Mouse (Mus musculus) heart, postnatal 36 days (tissue): Measurements from ENCODE around the gene Sirpa. TPM values are rescaled to one million over a fixed set of nuclear protein-coding genes. Genes with fewer than 3 reads are reported as not detected.

ENCODE experiments used
- DNase-seq, 2 experiments: peaks; one replicate each; pipeline ENCODE4 v3.0.0; 2021 to 2022
- intact Hi-C: fragments of 180-260 bp; cut with DNase I; formaldehyde crosslinking; loops from one replicate; pipeline ENCODE4 v1.15.1; 2025
- total RNA-seq, 2 experiments: library from RNA; stranded (reverse); gene quantifications; 2 replicates each; pipeline ENCODE4 v1.2.3; 2021

Gene Sirpa
- 10 to 100 TPM; 27.0 to 32.2 TPM for total RNA-seq

DNA sequence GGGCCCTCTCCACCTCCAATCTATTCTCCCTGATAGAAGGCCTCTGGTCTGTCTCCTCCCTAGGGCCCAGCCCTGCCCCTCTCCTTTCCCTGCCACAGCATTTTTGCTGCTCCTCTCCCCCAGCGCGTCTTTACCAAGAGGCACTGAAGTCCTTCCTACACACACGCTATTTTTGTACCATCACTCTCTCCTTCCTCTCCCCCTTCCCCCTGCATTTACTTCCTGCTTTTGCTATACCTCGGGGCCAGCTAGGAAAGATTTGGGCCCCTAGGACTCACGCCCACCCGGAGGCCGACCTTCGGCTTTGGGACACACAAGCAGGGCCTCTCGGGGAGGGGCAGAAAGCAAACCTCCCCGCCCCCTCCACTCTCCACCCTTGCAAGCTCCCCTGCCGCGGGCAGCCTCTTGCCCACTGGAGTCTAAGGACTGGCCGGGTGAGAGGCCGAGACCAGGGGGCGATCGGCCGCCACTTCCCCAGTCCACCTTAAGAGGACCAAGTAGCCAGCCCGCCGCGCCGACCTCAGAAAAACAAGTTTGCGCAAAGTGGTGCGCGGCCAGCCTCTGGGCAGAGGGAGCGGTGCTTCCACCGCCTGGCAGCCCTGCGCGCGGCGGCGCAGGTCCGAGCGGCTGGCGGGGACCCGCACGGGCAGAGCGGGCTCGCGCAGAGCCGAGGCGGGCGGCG lies at the start of gene Sirpa:
Gene Sirpa (plus strand): TSS at position 377 of the 682 bp plus-strand sequence.
- DNase-seq: peak; percentile 75 to 86
- intact Hi-C loops: loop anchor here (2.0 to 5.0 kb wide), 5 partner anchors 40 to 210 kb away; partner anchors contain the start of genes F830045P16Rik and Stk35

DNA sequence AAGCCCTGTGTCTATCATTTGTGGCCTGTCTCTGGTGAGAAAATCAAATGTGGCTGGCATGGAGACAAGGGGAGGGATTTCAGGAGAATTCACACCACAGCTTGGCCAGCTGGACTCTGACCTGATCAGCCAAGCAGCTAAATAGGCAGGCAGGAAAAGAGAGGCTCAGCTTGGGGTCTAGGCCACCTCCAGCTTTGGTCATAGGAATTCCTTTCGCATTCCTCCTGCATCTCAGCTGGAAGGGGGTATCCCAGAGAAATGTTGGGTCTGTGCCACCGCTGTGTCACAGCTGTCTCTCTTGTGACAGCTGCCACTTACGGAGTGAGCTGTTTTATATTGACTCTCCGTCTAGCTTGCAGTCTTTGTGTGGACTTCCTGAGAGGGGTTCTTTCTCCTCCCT lies 48.2 kb upstream of the Sirpa start:
- no peak for DNase-seq
- intact Hi-C loops: no loop called here

DNA sequence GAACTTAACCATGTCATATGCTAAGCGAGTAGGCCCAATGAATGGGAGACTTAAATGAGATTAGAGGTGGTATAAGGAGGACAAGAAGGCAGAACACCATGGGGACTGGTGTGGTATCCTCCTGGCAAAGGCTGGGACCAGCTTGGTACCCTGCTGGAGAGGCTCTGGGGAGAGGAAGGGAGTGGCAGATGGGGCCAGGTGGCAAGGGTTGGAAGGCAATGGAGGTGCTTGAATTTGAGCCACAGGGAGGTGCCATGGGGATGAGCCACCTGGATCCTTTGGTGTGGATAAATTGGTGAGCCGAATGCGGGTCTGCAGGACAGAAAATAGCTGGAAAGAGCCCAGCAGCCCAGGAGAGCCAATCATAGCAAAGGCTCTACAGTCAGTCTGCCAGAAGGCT lies 47.7 kb upstream of the Sirpa start:
- intact Hi-C loops: no loop called here
- no peak for DNase-seq

DNA sequence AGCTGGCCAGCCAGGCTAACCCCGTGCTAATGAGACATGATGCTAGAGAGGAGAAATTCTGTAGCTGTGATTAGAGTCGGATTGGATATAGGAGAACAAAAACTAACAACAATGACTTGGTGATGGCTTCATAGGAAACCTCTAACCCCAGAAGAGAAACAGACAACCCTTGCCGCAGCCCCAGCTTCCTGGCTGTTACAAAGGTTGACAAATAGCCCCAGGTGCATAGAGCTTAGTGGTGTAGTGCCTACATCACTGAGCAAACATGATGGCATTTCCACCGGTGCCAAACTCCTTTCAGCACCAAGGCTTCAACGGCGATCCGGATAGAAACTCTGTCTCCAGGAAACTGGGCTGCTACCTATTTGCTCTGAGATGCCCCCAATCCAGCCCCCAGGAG lies 47.0 kb upstream of the Sirpa start:
- no peak for DNase-seq

DNA sequence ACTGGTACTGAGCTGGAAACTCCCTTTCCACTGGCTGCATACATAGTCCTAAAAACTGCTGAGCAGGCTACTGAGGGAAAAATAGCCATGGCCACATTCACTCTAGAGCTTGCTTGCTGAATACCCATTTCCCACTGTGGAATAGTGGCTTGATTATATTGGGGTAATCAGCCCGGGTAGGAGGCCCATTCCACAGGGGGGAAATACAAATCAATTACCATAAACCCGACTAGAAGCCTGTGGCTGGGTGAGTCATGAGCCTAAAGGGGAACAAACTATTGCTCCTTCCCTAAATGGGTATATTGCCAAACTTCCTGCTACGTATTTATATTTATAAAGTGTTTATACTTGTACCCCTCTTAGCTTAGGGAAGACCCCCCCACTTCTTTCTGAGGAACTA lies 45.9 kb upstream of the Sirpa start:
- DNase-seq: no peak
- intact Hi-C loops: no loop called here

More for the DNA sequence above, 47.0 kb upstream of the Sirpa start:
- intact Hi-C loops: no loop called here

DNA sequence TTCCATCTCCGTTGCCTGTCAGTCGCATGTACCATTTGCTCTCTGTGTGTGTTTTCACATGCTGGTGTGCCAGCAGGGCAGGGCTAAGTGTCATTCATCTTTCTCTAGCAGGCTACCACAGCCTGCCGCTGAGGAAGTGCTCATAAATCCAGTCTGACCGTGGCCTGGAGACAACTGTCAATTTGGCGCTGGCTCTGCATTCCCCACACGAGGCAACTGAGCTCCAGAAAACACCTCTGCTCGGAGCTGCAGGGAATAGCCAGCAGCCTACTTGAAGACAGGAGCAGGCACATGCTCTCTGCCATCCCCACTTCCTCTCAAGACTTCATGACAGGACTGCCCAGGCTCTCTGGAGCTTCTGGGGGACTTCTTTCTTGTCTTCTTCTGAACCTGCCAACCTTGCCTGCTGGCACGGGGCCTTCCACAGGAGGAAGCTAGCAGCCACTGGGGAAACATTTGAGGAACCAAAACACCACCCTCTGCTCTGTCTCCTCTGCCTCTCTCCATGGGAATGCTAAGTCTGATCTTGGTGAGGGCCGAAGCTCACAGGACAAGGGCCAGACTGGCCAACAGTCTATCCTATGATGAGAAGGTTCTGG lies 43.0 kb upstream of the Sirpa start:
- DNase-seq: no peak

DNA sequence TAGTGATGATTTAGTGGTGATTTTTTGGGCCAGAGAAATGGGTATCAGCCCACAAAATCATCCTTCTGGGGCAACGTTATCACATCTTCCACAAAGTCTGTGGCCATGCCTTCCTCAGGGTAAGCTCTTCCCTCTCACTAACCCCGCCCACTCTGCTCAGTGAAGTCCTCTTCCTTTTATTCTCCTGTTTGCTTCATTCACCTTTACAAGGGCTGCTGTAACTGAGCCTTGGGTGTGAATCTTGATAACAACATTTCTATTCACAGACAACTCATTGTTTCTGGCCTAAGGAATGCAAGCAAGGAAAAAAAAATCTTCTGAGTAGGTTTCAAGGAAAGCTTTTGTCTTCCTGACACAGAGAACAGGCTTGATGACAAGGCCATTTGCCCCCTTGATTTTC lies 41.9 kb upstream of the Sirpa start:
- intact Hi-C loops: no loop called here
- no peak for DNase-seq

More for the DNA sequence above, 43.0 kb upstream of the Sirpa start:
- intact Hi-C loops: no loop called here

DNA sequence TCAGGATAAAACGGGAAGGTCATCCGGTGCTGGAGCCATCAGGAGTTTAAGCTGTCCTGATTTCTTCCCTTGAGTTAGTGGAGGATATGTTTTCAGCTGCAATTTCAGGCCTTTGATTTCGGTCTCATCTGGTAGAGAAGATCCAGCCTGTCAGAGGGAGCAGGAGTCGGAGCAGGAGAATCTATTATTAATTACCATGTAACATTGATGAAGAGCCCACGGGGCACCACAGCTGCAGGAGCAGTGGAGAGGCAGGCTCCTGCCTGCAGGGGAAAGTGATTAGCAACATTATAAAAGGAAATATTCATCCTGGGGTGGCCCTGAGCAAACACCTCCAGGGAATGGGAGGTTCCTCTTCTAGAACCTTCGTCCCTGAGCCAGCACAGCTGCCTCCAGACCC lies 36.6 kb upstream of the Sirpa start:
- no peak for DNase-seq
- intact Hi-C loops: no loop called here

DNA sequence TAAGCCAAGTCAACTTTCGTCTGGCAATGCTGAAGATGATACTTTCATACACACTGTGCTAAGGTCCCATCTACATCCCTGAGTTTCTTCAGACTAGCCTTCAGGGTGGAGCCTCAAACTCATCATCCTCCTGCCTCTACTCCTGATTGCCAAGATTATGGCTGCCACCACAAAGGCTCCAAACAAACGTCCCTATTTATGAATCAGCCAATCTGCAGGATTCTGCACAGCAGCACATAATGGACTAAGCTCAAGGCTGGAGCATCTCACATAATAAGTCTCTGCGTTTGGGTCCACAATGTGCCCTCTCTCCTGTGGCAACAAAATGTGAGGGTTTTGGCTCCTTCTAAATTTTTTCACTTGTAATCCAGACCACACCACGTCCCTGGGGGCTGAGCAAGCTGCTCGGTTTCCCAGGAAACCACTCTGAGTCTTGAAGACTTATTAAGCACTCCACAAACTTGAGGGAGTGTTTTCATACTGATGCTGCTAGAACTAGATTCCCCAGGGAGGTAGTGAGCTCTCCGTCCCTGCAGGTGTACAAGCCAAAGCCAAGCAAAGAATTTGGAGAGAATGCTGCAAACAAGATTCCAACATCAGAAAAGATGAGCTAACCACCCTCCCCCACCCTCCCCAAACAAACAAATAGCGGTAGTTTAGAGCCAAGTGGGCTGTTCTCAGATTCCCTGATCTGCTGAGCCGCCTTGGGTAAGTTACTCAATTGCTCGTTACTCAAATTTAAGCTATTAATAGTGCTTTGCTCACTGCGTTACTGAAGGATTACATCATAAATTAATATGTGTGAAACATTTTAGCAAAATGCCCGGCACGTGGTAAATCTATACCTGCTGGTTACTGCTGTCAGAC lies 34.4 kb upstream of the Sirpa start:
- peak; percentile 26 to 56 for DNase-seq
- intact Hi-C loops: no loop called here

DNA sequence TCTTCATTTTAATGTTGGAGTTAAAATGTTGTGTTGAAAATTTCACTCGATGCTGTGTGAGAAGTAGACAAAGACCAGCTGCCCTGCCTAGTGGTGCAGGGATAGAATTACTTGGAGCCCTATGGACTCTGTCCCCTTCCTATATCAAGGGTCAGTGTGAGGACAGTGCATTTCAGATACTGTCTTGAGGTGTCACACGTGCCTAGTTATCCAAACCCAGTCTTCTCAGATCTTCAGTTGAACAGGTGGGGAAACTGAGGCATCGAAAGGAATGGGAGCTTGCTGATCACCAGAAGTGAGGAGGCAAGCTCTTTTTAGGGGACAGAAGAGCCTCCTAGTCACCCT lies 33.8 kb upstream of the Sirpa start:
- DNase-seq: no peak
- intact Hi-C loops: no loop called here

DNA sequence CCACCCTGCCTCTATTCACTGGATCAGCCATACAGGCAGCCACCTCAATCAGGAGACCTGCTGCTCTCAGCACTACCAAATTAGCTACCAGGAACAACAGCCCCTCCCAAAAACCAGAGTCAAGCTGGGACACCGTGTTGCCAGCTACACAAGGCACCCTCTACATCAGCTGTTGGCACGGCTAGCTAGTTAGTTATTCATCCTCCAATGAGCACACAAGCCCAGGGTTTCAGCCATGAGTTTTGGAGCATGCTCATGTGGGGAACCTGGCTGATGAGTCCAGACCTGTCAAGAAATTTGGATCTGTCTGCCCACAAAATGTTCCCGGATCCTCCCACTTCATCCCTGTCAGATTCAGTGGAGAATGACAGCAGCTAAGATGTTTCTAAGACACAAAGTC lies 30.8 kb upstream of the Sirpa start:
- intact Hi-C loops: no loop called here
- no peak for DNase-seq

DNA sequence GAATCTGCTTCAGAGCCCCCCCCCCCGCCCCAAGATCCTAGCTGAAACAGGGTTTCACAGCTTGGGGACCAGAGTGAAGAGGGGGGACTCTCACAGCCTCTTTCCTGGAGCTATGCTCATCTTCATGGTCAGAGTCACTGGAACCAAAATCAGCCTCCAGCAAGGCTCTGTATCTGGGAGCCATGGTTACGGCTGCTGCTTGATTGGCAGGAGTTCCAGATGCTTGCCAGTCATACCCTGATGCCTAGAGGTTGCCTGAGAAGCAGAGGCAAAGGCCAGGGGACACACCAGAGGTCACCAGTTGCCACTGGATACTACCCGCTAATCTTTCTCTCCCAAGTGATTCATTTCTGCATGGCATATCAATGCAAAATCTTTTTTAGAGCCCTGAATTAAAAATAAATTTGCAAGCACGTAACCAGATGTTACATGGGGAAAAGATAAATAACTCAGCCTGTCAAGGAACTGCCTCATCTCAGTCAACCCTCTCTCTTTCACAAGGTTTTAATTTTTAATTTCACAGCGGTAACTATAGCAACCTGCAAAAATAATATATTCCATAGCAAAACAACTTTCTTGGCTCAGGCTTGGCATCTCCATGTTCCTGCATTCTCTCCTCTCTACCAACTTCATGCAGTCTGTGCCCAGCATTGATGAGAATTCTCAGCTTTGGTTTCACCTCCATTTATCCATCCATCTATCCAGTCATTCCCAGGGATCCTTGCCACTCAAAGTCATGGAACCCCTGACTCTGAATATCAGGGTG lies 28.5 kb upstream of the Sirpa start:
- no peak for DNase-seq
- intact Hi-C loops: no loop called here

DNA sequence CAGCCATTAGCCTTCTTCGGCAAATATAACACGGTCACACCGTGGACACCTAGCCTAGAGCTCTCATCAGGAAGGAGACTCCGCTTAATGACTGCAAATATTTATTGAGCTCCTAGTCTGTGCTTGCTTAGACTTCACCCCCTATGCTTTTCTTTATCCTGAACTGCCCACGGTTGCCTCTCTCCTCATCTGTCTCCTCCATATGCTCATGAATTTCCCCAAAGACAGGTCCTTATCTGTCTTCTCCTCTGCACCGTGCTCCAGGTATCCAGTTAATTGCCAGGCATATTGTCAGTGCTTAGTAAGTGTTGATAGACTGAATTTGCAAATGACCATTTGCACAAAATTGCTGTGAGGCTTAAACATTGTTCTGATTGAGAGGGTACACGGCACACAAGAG lies 23.5 kb upstream of the Sirpa start:
- no peak for DNase-seq
- intact Hi-C loops: no loop called here

DNA sequence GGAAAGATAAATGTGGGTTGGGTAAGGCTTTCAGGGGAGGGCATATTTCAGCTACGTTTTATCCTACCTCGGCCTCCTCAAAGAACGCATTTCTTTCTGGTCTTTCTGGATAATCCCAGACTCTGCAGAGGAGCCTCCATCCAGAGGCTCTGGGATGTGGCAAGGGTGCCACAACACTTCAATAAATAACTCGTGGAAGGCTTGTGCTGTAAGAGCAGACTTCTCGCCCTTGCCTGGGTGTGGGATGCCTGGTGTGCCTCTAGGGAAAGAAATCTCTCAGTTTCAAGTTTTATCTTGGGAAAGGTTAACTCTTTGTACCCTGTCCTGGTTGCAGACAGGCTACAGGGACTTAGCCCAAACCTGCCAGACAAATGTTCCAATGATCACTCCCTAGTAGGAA lies 23.1 kb upstream of the Sirpa start:
- intact Hi-C loops: no loop called here
- DNase-seq: no peak

DNA sequence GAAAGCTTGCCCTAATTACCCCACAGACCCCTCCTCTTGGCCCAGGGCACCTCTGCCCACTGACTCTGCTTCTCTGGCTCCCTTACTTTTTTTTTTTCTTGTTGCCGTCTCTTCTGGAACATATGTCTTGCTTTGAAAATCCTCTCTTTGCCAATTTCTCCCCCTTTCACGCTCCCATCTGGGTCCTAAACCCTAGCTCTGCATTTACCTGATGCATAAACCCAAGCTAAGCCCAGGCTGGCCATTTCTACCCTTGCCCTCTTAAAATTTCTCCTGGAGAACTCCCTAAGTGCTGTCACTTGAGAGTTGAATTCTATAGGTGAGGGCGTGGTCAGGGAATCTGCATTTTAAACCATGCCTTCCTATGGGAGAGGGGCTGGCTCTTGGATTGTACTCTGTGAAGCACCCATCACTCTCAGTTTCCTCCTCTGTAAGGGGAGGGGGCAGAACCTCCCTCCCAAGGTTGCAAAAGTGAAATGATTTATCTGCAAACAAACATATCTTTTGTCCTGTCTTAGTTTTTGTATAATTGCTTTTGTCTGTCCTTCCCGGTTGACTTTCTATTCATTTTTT lies 18.8 kb upstream of the Sirpa start:
- intact Hi-C loops: no loop called here
- no peak for DNase-seq

DNA sequence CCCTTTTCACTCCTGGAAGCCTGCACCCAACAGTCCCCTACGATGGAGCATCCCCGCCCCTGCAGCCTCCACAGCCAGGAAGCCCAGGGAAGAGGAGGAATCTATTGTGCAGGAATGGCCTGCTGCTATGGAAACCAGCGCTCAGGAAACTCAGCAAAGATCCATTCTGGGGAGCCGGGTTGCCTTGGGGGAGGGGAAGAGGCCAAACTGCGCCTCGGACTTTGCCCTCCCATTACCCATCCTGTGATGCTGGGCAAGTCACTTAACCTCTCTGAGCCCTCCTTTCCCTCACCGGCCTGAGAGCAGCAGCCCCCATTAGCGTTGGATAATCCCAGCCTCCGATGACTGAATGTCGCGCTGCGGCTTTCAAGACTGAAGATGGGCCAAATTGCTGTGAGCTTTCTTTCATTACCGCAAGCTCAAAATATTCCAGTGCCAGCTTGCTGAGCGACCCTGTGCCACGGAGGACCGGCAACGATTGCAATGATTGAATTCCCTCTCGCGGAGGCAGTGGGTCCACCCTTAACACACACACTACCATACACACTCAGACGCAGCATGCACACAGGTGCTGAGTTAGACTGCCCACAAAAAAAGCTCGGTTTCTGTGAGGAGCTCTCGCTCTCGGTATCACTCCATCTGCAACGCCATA lies 18.1 kb upstream of the Sirpa start:
- intact Hi-C loops: no loop called here
- DNase-seq: no peak

DNA sequence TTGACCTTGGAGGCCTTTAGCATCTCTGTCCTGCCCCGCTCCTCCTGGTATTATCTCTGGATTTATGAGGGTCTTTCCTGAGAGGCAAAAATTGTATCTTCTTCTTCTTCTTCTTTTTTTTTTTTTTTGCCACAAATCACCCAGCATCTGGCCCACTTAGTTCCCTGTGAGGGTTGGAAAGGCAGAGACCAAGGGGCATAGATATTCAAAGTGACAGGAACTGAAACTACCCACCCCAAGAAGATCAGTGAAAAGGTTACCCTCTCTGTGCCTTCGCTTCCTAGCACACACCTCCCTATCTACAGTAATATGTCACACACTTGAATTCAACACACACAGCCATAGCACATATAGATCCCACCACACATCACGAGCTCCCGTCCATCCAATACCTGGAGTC lies 17.5 kb upstream of the Sirpa start:
- intact Hi-C loops: no loop called here
- DNase-seq: no peak

DNA sequence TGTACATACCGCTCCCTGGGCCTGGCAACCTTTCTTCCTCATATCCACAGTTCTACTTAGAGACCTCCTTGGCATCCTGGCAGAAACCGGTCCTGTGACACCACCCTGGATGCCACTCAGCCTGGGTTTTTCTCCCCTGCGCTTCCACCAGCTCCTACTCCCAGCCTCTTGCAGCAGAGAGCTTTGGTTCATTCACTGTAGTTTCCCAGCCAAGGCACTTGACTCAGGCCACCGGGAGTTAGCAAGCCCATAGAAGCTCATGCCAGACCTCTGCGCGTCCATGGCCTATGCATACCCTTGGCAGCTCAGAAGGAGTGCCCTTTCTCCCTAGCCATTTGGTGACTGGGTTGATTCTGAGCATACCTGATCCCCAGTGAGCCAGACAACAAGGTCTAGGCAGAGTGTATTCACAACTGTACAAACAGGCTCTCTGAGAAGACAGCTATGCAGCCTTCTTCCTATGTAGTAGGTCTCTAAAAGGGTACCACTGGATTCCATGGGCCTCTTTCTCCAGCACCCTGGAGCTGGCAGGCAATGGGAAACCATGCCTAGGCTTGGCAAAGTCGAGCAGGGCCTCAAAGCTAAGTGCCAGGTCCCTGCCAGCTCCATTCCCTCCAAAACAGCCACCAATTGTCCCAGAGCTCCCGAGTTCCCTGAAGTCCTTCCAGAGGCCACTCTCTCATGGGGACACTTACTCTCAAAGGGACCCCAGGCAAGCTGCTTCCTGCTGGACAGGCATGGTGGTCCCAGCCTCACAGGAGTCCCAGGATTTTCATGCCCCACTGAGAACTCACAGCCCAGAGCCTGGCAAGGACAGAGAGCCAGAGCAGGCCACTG lies 15.8 kb upstream of the Sirpa start:
- no peak for DNase-seq
- intact Hi-C loops: no loop called here

DNA sequence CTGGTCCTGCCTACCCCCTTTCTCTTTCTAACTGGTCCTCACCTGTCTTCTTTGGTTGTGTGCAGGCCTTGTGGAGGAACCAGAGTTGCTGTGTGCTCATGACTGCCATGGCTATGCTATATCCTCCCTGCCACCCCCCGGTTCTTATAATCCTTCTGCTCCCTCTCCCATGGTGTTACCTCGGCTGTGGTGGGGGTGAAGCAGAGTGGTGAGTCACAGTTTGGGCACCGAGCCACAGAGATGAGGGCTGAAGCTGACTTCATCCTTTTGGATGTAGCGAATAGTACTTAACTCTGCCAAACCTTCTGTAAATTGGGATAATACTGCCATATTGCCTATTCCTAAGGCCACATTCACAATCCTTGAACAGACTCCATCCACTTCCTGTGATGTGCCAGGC lies 12.0 kb upstream of the Sirpa start:
- intact Hi-C loops: no loop called here
- no peak for DNase-seq
